Mouse (Mus musculus): ENCODE data around the gene Rmnd1.

DNA sequence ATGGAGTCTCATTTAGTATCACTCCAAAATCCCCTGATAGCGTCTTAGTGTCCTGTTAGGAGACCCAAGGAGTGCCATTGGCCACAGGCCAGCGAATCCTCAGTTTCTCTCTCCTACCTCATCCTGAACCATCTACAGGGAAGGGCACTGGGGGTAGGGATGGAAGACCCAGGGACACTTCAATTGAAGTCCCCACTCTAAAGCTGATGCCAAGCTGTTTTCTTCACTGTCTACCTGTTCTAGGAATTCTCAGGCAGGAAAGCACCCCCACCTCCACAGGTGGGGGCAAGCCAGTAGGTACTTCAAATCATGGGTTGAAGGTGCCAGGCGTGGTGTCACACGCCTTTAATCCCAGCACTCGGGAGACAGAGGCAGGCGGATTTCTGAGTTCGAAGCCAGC, 47.9 kb downstream of the Rmnd1 start:
- no peak for TF ChIP-seq POLR2A (IDR thresholded peaks at IDR 0.05; ENCODE audit: insufficient read depth, low read depth, low read length)
- TF ChIP-seq CTCF (IDR thresholded peaks at IDR 0.05) = no peak
- TF ChIP-seq EP300 (IDR thresholded peaks at IDR 0.05; ENCODE audit: insufficient read depth, low read depth, low read length) = no peak
